In the genomic region with DNA sequence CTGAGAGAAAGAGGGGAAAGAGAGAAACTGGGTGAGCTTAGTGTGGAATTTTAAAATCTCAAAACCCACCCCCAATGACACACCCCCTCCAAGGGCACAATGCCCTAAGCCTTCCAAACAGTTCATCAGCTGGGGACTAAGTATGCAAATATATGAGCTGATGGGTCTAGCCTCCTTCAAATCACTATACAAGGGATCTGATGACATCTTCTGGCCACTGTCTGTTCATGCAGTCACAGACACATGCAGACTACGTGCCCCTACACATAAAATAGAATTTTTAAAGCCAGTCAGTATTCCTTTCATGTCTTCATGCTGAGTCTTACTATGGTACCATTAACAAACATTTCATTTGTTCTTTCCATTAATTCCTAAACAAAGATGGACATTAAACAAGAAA, we compare ENCODE assay signal across 14 mouse cellular contexts. TPM values are rescaled to one million over a fixed set of nuclear protein-coding genes. Genes with fewer than 3 reads are reported as not detected.
DNase-seq lines count a peak whose midpoint lies in the region; ATAC-seq and TF ChIP-seq lines count a peak whose summit lies in the region.
"Had no signal": no experiment of that assay in that cellular context is flagged by ENCODE, and none has a peak within 500 bp of the region (broad histone marks: within the 10 kb centered on the region; RNA-seq: fewer than 3 reads in every experiment).

No protein-coding gene starts in this region.

- H3K36me3 ChIP-seq in hindbrain, postnatal 0 days (ENCODE audit: insufficient read depth, low read length): no peaks in the 10 kb centered on the region
- no peaks in the 10 kb centered on the region for H3K36me3 ChIP-seq in hindbrain, embryonic 13.5 days
- H3K36me3 ChIP-seq in midbrain, postnatal 0 days (ENCODE audit: insufficient read depth, low read length): no peaks in the 10 kb centered on the region
- H3K36me3 ChIP-seq in midbrain, embryonic 10.5 days: no peaks in the 10 kb centered on the region
- H3K36me3 ChIP-seq in stomach, postnatal 0 days (ENCODE audit: control insufficient read depth, insufficient read depth, low read length): no peaks in the 10 kb centered on the region
- H3K36me3 ChIP-seq: limb, embryonic 12.5 days had no signal

- no peak for ATAC-seq in hindbrain, postnatal 0 days
- no peak for ATAC-seq in hindbrain, embryonic 13.5 days (ENCODE audit: low FRiP score)
- ATAC-seq in midbrain, postnatal 0 days (ENCODE audit: low FRiP score): no peak
- no peak for ATAC-seq in stomach, postnatal 0 days (ENCODE audit: low FRiP score, low TSS enrichment)

- WGBS in hindbrain, postnatal 0 days: 55% methylated on average over 1 of the region's 1 CpGs
- 62% methylated on average over 1 of the region's 1 CpGs for WGBS in hindbrain, embryonic 13.5 days
- WGBS in midbrain, postnatal 0 days: 59% methylated on average over 1 of the region's 1 CpGs
- 68% methylated on average over 1 of the region's 1 CpGs for WGBS in midbrain, embryonic 10.5 days
- WGBS in stomach, postnatal 0 days: 61% methylated on average over 1 of the region's 1 CpGs

- no peaks in the 10 kb centered on the region for H3K27me3 ChIP-seq in hindbrain, postnatal 0 days (ENCODE audit: insufficient read depth, low read length)
- H3K27me3 ChIP-seq in hindbrain, embryonic 13.5 days: no peaks in the 10 kb centered on the region
- H3K27me3 ChIP-seq in midbrain, postnatal 0 days (ENCODE audit: insufficient read depth, low read length): no peaks in the 10 kb centered on the region
- no peaks in the 10 kb centered on the region for H3K27me3 ChIP-seq in midbrain, embryonic 10.5 days (ENCODE audit: low read depth, poor library complexity, severe bottlenecking)
- H3K27me3 ChIP-seq in stomach, postnatal 0 days (ENCODE audit: control insufficient read depth, insufficient read depth, low read length): no peaks in the 10 kb centered on the region
- H3K27me3 ChIP-seq: limb, embryonic 12.5 days had no signal

- TF ChIP-seq EP300 in stomach, postnatal 0 days (optimal IDR thresholded peaks at IDR 0.05): no peak

- DNase-seq in hindbrain, postnatal 0 days (ENCODE audit: low spot score): peak; percentile 27
- peak; percentile 10 for DNase-seq in midbrain, postnatal 0 days (ENCODE audit: low spot score)
- DNase-seq in midbrain, embryonic 10.5 days (ENCODE audit: low spot score): no peak
- peak; percentile 17 for DNase-seq in brain, adult 2 months (ENCODE audit: low read depth, low spot score)
- no peak for DNase-seq in stomach, postnatal 0 days (ENCODE audit: low spot score)
- DNase-seq in urinary bladder, postnatal 10 days (ENCODE audit: low spot score): no peak
- DNase-seq: heart, postnatal 4 days; lung, adult 18-20 months had no signal

- H3K4me2 ChIP-seq in hindbrain, postnatal 0 days (ENCODE audit: low read depth, low read length): no peak overlapping the region
- H3K4me2 ChIP-seq in hindbrain, embryonic 13.5 days: no peak overlapping the region
- no peak overlapping the region for H3K4me2 ChIP-seq in midbrain, postnatal 0 days (ENCODE audit: low read depth, low read length, poor library complexity, severe bottlenecking)
- H3K4me2 ChIP-seq in stomach, postnatal 0 days (replicated peaks; ENCODE audit: low read depth): no peak overlapping the region
- H3K4me2 ChIP-seq: limb, embryonic 12.5 days had no signal

- TF ChIP-seq CTCF in hindbrain, postnatal 0 days (IDR thresholded peaks at IDR 0.05; ENCODE audit: low read depth): peak; percentile 52
- TF ChIP-seq CTCF in midbrain, postnatal 0 days (IDR thresholded peaks at IDR 0.05): peak; percentile 53
- TF ChIP-seq CTCF in stomach, postnatal 0 days (IDR thresholded peaks at IDR 0.05; ENCODE audit: low read depth): peak; percentile 51

- H3K4me3 ChIP-seq in hindbrain, postnatal 0 days (ENCODE audit: low read length): no peak overlapping the region
- H3K4me3 ChIP-seq in hindbrain, embryonic 13.5 days: no peak overlapping the region
- no peak overlapping the region for H3K4me3 ChIP-seq in midbrain, postnatal 0 days (ENCODE audit: low read depth, low read length)
- H3K4me3 ChIP-seq in midbrain, embryonic 10.5 days: no peak overlapping the region
- no peak overlapping the region for H3K4me3 ChIP-seq in stomach, postnatal 0 days (ENCODE audit: low read depth, low read length)
- H3K4me3 ChIP-seq: limb, embryonic 12.5 days had no signal

- no peaks in the 10 kb centered on the region for H3K4me1 ChIP-seq in hindbrain, postnatal 0 days (ENCODE audit: insufficient read depth, low read length)
- no peaks in the 10 kb centered on the region for H3K4me1 ChIP-seq in hindbrain, embryonic 13.5 days (replicated peaks)
- no peaks in the 10 kb centered on the region for H3K4me1 ChIP-seq in midbrain, postnatal 0 days (ENCODE audit: insufficient read depth, low read length)
- peaks cover 7% of the 10 kb centered on the region for H3K4me1 ChIP-seq in midbrain, embryonic 10.5 days
- no peaks in the 10 kb centered on the region for H3K4me1 ChIP-seq in stomach, postnatal 0 days (replicated peaks; ENCODE audit: control insufficient read depth, insufficient read depth)
- H3K4me1 ChIP-seq: limb, embryonic 12.5 days had no signal

- no peak overlapping the region for H3K9ac ChIP-seq in hindbrain, postnatal 0 days (replicated peaks; ENCODE audit: low read length)
- no peak overlapping the region for H3K9ac ChIP-seq in hindbrain, embryonic 13.5 days
- no peak overlapping the region for H3K9ac ChIP-seq in midbrain, postnatal 0 days (replicated peaks; ENCODE audit: low read length, poor library complexity, severe bottlenecking)
- no peak overlapping the region for H3K9ac ChIP-seq in stomach, postnatal 0 days (ENCODE audit: low read length)
- H3K9ac ChIP-seq: limb, embryonic 12.5 days had no signal

- H3K27ac ChIP-seq in hindbrain, postnatal 0 days: no peak overlapping the region
- H3K27ac ChIP-seq in hindbrain, embryonic 13.5 days: no peak overlapping the region
- no peak overlapping the region for H3K27ac ChIP-seq in midbrain, postnatal 0 days (ENCODE audit: low read depth, low read length)
- no peak overlapping the region for H3K27ac ChIP-seq in midbrain, embryonic 10.5 days (replicated peaks)
- no peak overlapping the region for H3K27ac ChIP-seq in stomach, postnatal 0 days (replicated peaks)
- H3K27ac ChIP-seq: limb, embryonic 12.5 days had no signal

- no peaks in the 10 kb centered on the region for H3K9me3 ChIP-seq in hindbrain, postnatal 0 days (ENCODE audit: low read length)
- no peaks in the 10 kb centered on the region for H3K9me3 ChIP-seq in hindbrain, embryonic 13.5 days
- no peaks in the 10 kb centered on the region for H3K9me3 ChIP-seq in midbrain, postnatal 0 days (ENCODE audit: low read length)
- H3K9me3 ChIP-seq in midbrain, embryonic 10.5 days (replicated peaks): no peaks in the 10 kb centered on the region
- H3K9me3 ChIP-seq in stomach, postnatal 0 days (ENCODE audit: control insufficient read depth, low read length): no peaks in the 10 kb centered on the region
- H3K9me3 ChIP-seq: limb, embryonic 12.5 days had no signal

RNA-seq across cellular contexts. Expression of gene Isx, which starts 54.5 kb away (rescaled TPM):
- total RNA-seq in hindbrain, postnatal 0 days (2014; rRNA removed): not detected in 2 replicates
- not detected in 2 replicates for polyA plus RNA-seq in hindbrain, postnatal 0 days (2015; fragmentation: Nextera tagmentation; extraction: Ambion mirVana)
- not detected in 2 replicates for polyA plus RNA-seq in hindbrain, embryonic 13.5 days (2015; fragmentation: Nextera tagmentation; extraction: Ambion mirVana)
- total RNA-seq in midbrain, postnatal 0 days (2014; rRNA removed): not detected in 2 replicates
- polyA plus RNA-seq in midbrain, postnatal 0 days (2015; fragmentation: Nextera tagmentation; extraction: Ambion mirVana): not detected in 2 replicates
- not detected in 2 replicates for polyA plus RNA-seq in midbrain, embryonic 10.5 days (2016; fragmentation: Nextera tagmentation; extraction: Ambion mirVana)
- polyA plus RNA-seq in stomach, postnatal 0 days (2015; fragmentation: Nextera tagmentation; extraction: Ambion mirVana): 1.1 and 1.2 TPM in 2 replicates
- total RNA-seq: gastrocnemius, adult 18-20 months; layer of hippocampus, postnatal 14 days; megakaryocyte progenitor cell, adult 5-6 weeks had no signal
- polyA plus RNA-seq: kidney, embryonic 16.5 days; limb, embryonic 12.5 days had no signal

Comparison
In these comparisons a context has a peak if more than half of its experiments do, and no peak if none do; other contexts are left out.
1. DNase-seq: peak in hindbrain, postnatal 0 days (single experiment), midbrain, postnatal 0 days (single experiment) and brain, adult 2 months (single experiment); none in midbrain, embryonic 10.5 days (single experiment), stomach, postnatal 0 days (single experiment) and urinary bladder, postnatal 10 days (single experiment).
2. Peak in every context shown above with its lines, with median percentiles within 50 percentile points of each other: CTCF ChIP-seq.